Mouse (Mus musculus) cerebellum, postnatal 14 days (tissue): ENCODE data around the gene Nr4a3.

Experiments used
- DNase-seq, 2 experiments: peaks; one replicate each; pipeline ENCODE4 v3.0.0; 2021; ENCODE audit warnings: mixed read lengths in 2 of 2

Gene Nr4a3

DNA sequence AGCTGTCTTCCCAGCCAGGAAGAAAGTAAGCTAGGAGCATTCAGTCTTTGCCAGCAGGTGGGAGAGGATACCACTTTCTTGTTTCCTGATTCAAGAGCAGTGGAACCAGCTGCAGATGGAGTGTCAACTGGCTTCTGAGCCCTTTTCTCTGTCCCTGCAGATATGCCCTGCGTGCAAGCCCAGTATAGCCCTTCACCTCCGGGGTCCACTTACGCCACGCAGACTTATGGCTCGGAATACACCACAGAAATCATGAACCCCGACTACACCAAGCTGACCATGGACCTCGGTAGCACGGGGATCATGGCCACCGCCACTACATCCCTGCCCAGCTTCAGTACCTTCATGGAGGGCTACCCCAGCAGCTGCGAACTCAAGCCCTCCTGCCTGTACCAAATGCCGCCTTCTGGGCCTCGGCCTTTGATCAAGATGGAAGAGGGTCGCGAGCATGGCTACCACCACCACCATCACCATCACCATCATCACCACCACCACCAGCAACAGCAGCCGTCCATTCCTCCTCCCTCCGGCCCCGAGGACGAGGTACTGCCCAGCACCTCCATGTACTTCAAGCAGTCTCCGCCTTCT is 6.2 kb downstream of the Nr4a3 start:
- no peak for DNase-seq

DNA sequence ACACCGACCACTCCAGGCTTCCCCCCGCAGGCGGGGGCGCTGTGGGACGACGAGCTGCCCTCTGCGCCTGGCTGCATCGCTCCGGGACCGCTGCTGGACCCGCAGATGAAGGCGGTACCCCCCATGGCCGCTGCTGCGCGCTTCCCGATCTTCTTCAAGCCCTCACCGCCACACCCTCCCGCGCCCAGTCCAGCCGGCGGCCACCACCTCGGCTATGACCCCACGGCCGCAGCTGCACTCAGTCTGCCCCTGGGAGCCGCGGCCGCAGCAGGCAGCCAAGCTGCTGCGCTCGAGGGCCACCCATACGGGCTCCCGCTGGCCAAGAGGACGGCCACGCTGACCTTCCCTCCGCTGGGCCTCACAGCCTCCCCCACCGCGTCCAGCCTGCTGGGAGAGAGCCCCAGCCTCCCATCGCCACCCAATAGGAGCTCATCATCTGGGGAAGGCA is 6.7 kb downstream of the Nr4a3 start:
- no peak for DNase-seq

DNA sequence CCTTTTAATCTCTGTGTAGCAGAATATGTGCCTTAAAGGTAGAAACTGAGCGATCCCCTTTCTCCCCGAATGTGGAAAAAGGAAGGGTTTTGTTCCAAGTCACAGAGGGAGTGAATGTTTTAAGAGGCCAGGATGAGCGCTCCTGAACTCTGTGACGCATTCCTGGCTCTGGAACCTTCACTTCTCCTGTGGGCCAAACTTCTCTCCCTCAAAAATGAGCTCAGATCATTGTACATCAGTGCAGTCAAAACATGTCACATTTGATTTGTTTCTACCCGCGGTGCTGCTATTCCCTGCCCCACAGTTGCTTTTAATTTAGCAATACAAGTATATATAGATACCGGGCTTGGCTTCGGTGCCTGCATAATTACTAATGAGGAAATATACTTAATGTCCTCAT is 16.8 kb downstream of the Nr4a3 start:
- DNase-seq = no peak

DNA sequence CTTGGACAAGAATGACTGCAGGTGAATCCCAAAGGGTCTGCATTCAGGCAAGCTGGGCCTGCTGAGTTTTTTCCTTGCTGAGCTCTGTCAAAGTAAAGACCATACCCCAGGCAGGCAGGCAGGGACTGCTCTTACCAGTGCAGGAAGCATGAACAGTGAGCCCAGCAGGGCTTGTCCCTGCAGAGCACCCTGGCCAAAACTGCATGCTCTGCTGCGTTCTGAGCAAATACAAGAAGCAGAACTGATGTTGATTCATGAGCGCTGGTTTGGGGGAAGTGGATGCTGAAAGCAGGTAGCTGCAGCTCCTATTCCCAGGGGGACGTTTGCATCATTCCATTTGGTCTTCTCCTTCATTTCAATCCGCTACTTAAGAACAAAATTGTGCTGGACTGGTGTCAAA is 19.4 kb downstream of the Nr4a3 start:
- DNase-seq = no peak

DNA sequence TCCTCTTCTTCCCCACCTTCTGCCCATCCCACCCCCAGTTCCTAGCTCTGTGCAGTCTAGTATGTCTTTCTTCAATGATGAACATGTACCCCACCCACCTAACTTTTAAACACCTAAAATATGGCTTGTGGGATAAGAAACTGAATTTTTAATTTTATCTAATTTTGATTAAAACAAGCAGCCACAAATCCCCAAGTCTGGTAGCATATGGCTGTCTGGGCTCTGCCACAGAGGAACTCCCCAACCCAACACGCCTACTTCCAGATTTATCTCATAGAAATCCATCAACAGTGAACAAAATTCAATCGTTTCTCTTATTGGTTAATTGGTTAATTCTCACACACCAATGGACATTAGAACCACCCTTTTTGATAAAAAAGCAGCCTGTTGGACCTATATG is 21.7 kb downstream of the Nr4a3 start:
- DNase-seq = no peak

DNA sequence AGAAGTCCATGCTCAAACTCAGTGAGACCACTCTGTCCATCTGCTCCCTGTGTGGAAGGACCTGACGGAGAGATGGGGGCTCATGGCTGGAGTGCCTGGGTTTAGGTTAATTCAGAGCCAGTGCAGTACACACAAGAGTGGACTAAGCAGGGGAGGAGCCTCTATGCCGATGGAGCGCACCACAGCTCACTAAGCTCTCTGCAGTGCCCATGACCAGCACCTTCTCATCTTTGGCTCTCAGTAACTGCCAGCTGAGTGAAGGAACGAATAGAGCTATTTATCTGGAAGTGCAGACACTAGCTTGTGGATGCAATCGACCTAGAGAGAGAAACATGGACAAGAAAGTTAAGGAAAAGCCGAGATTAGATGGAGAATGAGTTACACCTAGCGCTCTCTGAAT is 24.2 kb downstream of the Nr4a3 start:
- no peak for DNase-seq

DNA sequence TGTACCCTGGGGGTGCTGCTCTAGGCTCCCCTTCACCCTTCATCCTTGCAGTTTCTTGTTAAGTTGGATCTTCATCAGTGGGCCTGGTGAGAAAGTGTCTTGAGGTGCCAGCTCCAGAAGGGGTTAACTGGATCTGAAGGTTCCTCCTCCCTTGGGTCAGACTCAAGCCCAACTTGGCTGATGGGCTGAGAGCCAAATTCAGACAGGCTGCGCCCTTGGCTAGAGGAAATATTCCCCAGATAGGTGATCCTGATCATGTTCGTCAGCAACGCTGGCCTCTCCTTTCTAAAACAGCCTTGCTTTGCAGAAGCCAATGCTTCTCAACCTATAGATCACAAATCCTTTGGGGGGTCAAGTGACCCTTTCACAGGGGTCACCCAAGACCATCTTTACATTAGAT is 27.1 kb downstream of the Nr4a3 start:
- no peak for DNase-seq

DNA sequence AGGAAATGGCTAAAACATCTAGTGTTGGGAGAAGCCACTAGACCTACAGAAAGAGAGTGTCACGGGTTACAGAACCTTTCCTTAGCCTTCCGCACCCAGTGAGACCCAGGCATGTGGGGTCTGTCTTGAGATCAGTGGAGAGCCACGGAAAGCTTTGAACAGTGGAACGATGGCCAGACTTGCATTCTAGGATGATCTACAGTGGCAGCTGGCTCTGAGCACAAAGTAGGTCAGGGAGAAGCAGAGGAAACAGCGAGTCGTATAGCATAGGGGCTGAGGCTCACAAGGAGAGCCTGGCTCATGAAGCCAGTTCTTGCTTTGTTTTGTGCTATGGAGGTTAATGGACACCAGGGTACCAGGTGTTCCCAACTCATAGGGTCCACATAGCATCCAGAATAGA is 28.4 kb downstream of the Nr4a3 start:
- no peak for DNase-seq

DNA sequence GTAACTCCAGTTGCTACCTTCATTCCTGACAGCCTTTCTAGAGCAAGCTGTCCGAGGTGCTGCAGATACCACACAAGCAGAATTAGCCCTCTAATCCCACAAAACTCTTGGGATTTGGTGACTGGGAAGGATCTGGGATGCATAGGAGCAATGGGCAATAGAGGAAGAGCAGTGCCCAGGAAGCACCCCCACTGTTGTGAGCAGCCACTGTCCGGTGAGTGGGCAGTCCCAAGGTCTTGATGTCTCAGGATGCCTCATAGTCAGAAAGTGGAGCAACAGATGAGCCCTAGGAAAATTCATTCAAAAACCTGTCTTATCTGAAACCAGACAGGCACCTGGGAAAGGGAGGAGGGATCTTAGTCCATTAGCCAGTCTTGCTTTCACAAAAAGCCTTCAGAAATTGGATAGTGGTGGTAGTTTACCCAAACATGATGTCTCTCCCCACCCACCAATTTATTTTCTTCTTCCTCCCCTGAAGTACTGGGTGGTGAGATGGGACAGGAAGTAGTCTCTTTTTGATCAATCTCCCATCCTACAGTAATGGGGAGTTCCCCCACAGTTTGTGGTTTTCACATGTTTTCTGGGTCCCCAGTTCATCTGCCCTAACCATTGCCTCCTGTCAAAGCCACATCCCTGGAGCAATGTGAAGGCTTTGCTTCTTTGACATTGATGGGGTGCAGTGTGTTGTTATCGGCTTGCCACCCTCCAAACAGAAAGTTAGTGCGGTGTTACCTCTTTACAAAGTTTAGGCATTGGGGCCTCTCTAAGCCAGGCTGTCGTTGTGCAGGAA is 29.7 kb downstream of the Nr4a3 start:
- no peak for DNase-seq

DNA sequence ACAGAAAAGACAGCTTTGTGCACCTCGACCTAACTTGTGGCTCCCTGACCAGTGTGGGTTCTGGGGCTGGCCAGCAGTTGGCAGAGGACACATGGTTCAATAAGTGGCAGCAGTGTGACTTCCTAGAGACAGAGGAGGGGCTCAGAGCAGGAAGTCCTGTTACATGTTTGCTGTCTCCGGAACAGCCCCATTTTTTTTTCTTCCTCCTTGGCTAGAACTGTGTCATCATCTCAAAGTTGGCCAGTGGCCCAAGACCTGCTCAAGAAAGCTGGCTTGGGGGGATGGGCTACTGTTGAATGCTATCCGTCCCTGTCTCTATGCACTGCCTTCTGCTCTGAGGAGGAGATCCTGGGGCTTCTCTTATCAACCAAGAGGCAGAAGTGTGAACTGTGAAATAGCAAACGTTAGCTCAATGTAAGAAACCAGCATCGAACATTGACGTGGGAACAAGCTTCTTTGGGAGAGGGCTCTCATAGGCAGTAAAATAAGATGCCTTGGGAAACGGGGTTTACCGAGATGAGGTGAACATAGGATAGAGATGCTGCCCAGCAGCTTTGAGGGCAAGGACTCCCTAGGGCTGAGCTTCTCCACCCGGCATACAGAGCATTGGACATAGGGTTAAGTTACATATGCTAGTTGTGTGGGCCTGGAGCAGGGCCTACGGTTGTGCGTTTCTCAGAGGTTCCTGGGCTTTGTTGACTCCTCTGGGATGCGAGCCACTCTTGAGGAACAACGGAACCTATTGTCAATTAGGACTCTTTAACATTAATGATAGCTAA is 31.9 kb downstream of the Nr4a3 start:
- DNase-seq = peak; percentile 28 to 30

DNA sequence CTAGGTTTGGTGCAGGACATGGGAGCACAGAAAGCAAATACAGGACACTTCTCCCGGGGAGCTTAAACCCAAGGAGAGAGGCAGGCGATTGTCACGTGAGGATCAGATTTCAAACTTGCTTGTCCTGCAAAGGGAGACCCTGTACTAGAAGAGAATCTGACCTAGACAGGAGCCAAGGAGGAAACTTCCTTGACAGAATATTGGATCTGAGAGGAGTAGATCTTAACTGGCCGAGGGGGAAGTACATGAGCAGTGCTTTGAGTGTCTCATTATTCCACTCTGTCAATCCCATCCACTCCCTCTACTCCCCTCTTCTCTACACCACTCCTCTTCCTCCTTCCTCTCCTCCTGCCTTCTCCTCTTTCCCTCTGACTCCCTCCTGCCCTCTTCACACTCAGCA is 33.3 kb downstream of the Nr4a3 start:
- DNase-seq = no peak

DNA sequence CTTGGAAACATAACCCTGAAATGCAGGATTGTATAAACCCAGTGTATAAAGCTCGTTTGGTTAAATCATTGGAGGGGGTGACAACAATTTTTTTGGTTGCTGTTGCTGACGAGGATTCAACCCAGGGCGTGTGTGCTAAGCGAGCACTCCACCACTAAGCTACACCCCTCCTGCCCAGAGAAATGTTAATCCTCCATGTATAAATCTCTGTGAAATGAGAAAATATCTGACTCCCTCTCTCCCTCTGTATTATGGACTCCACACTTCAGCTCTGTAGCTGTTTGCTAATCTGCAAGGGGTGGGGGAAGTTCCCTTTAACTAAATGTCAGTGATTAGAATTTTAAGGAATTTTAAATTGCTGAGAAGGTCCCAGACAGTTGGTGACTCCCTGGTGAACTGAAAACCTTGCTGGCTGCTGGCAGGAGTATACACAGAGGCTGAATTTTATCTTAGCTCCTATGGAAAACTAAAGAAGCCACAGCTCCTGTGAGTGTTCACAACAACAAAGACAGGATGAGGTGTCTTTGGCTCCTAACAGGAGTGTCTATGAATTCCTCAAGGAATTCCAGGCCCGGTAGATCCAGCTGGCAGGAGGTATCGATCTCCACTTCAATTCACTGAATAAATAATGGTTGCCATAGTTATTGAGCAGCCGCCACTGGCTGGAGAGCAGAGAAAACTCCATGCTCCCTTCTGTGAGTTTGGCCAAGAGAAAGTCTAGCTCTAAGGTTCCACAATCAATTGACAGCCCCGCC is 34.5 kb downstream of the Nr4a3 start:
- no peak for DNase-seq

DNA sequence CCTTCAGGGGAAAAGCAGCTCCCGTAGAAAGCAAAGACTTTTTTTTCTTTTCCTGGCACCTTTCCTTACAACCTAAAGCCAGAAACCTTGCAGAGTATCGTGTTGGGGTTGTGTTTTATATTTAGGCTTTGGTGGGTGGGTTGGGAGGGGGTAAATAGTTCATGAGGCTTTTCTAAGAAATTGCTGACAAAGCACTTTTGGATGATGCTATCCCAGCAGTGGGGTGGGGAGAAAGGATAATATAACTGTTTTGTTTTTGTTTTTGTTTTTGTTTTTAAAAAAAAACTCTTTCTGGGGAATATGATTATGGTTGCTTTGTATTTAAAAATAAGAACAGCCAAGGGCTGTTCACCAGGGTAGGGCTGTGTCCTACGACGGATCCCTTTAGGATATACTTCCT is 38.5 kb downstream of the Nr4a3 start:
- DNase-seq = no peak

DNA sequence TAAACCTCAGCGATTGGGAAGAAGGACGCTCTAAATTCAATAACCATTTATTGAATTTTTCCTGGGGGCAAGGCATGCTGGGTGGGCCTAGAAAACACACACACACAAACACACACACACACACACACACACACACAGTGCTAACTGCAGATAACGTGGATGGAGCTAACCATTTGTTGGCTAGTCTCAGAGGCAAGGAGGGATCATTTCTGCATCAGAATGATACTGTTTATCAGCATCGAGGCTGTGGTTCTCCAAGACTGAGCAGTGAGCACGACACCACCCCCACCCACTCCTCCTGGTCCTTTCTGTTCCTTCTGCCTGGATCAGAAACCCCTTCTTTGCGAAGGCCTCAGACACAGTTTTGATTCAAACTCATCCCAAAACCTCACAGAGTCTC is 41.7 kb downstream of the Nr4a3 start:
- no peak for DNase-seq

DNA sequence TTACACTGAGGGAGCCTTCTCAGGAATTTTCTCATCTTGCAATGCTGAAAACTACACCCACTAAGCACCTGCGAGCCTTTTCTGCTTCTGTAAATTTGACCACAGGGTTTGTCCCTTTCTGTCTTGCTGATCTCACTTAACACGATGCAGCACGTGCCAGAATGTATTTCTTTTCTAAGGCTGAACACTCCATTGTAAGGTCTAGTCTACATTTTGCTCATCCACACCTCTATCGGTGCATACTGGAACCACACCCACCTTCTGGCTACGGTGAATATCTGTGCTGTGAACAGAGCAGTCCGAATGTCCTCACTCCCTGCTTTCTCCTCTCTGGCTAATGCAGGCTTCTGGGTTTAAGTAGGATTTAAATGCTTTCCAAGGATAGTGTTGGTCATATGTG is 42.5 kb downstream of the Nr4a3 start:
- DNase-seq = no peak

DNA sequence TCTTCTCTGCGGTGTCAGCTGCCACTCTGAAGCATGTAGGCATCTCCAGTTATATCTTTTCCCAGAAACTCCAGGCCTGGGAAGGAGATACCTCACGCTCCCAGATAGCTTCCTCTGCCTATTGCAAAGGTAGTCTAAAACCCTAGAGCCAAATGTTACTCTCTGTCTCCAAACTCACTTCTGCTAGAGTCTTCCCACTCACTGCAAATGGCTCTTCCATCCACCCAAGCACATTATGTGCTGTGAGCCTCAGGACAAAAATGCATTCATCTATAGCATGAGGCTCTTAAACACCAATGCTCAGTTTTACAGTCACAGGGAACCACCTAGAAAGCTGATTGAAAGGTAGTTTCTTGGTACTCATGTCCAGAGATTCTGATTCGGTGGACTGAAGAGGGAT is 48.3 kb downstream of the Nr4a3 start:
- DNase-seq = no peak

DNA sequence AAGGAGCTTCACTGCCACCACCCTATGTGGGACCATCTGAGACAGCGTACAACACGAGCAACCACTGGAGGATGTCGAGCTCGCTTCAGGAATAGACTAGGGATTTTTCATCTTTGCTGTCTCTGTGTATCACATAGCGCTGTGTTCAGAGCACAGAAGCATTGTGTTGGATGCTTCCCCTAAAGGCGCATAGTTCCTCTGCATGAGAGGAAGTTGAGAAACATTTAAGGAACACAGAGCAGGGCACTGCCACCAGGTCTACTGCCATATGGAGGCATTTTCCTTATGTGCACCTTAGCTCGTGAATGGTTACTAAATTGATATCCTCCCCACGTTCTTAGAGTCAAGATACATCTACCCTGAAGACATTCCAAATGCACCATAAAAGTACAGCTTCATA is 55.3 kb downstream of the Nr4a3 start:
- no peak for DNase-seq

DNA sequence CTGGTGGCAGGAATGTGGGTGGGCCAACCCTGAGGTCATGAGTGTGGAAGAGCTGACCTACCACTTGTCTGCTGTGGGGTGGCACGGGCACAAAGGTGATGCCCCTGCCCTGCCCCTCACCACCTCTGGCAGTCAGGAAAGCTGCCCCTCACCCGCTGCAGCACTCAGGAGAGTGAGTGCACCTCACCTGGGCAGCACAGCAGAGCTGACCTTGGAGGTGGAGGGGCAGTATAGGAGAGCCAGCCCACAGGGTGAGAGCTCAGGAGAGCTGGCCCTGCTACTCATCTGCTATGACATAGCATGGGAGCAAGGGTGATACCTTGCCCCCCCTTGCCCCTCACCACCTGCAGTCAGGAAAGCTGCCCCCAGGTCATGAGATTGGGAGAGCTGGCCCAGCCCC is 57.0 kb downstream of the Nr4a3 start:
- DNase-seq = no peak

DNA sequence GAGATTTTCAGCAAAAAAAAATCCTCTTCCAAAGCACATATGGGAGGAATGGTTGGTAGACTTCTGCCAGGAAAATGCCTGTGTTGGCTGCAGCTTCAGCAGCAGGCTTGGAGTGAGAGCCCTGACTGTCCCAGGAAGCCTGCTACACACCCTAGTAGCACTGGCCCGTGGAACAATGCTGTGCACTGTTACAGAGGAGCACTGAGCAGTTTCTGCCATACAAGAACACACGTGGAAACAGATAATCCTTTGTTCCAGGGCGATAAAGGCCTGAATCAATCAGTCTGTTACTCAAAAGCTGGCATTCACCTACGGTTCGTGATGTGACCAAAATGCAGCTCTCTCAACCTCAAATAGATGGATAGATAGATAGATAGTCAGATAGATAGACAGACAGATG is 60.4 kb downstream of the Nr4a3 start:
- DNase-seq = no peak

DNA sequence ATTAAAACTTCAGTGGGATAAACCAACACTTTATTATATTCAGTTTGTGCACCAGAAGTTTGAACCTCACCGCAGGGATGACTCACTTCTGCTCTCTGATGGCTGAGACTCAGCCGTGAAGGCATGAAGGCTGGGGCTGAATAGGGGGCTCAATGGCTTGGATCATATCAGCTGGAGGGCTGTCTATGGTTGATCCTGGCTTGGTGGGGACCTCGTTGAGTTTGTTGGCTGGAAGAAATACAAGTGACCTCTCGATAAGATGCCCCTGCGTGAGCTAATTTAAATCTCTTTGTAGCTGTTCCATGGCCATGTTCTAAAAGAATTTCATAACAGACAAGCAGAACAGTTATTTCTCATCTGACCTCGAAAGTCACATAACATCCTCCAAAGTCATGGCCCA is 62.1 kb downstream of the Nr4a3 start:
- DNase-seq = no peak

DNA sequence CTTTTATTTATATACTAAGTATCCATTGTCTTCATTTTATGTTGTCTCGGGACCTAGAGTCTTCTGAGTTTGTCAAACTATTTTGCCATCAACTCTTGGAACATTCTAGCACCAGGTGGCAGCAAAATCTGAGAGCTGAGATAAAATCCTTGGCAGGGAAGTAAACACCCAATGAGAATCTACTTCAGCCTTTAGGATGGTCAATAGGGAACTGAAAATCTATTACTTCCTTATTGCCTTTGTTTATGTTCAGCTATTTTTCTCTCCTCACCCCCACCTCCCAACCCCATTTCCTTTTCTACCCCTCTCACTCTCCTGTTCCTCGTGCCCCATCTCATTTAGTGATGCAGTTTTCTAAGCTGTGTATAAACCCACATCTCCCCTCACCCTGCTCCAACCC is 63.6 kb downstream of the Nr4a3 start:
- no peak for DNase-seq

DNA sequence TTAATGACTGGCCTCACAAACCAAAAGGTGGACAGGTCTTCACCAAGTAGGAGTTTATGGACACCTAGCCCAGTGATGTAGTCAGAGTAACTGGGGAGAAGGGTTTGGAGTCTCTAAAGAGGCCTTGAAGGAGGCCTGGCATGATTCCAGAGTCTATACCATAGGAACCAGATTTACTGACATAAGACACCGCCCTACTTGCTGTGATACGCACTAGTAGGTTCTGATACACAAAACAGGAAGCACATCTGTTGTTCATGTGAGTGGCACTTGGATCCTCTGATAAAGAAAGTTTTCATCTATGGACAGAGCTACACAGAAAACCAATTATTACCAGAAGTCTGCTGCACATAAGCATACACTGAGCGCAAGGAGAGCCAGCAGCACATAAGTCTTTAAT is 65.4 kb downstream of the Nr4a3 start:
- no peak for DNase-seq

DNA sequence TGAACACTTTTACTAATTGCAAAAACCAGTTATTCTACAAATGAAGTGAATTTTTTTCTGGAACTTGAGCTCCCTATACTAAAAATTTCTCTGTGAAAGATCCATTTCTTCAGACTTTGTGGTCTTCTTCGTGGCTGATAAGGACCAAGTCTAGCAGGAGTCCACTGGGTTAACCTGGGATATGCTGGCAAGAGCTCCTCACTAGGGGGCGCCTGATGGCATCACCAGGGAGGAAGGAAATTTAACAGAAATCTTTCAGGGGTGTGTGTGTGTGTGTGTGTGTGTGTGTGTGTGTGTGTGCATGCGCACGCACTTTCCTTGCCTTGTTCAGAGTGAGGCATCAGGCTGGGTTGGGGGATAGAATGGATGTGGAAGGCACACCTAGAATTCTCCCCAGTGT is 71.2 kb downstream of the Nr4a3 start:
- DNase-seq = peak; percentile 14 to 15

DNA sequence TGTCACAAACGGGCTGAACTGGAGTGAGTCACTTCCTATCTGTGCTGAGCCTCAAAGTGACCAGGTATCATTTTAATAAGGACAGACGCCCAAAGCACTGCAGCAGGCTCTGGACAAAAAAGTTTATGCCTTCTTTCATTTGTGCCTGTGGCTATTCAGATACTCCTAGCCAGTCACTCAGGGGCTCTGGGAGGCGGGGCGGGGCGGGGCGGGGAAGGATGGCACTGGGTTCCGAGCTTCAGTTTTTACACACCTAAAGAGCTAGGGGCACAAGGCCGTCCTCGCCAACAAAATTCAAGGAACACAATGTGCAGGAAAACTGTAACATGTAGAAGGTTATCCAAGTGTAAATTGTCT is 79.4 kb downstream of the Nr4a3 start:
- DNase-seq = no peak
